Mouse (Mus musculus) left cerebral cortex, adult 8-10 months (tissue): ENCODE measurements around the gene Ezr. TPM values are rescaled to one million over a fixed set of nuclear protein-coding genes. Genes with fewer than 3 reads are reported as not detected.

Experiments used
- DNase-seq, 2 experiments: peaks; one replicate each; pipeline ENCODE4 v3.0.0; 2022; ENCODE audit warnings: low spot score in 2 of 2
- total RNA-seq, 4 experiments: library from RNA; stranded (reverse); gene quantifications; 2 replicates each; pipeline ENCODE4 v1.2.4; 2022

Ezr gene
- total RNA-seq, 4 experiments from 2014 or later = 37.9 to 48.8 (median 40.2) TPM

- no peak for DNase-seq
Measured at GRCm38 (mm10) chr17:6789581-6790118, 7.1 kb upstream of the Ezr start.

GRCm38 (mm10) chr17:6789103-6789502 lies 6.5 kb upstream of the Ezr start:
- DNase-seq = peak in 1 of 2 experiments; percentile 38

- no peak for DNase-seq
Measured at GRCm38 (mm10) chr17:6787241-6787640, 4.7 kb upstream of the Ezr start.

- DNase-seq = no peak
Measured at GRCm38 (mm10) chr17:6783756-6784357, 1.3 kb upstream of the Ezr start.

DNA sequence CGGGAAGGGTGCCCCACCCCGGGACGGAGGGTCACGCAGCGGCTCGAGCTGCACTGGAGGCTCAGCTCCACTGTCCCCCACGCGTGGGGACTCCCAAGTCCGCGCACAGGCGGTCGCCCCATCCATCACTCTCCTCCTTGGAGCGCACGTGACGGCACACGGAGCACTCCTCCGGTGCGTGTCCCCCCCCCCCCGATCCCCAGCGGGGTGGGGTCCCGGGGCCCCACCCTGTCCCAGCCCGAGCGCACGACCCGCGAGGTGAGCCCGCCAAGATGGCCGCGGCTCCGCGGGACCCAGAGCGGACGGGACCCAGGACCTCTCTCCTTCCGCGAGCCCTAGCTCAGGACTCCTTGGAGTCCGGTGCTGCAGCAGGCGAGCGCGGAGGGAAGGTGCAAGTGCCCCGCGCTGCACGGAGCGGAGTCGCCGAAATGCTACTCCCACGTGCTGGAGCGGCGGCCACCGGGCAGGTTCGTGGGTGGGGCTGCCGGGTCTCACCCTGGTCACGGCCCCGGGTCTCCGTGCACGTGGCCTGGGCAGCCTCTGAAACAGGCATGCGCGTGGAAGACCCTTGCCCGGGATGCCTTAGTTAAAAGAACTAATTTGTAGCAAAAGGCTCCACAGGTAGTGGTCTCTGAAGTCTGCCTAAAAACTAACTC lies 550 bp upstream of the Ezr start:
- DNase-seq = no peak

- DNase-seq = no peak
Measured at GRCm38 (mm10) chr17:6782033-6782526, 504 bp downstream of the Ezr start.

DNA sequence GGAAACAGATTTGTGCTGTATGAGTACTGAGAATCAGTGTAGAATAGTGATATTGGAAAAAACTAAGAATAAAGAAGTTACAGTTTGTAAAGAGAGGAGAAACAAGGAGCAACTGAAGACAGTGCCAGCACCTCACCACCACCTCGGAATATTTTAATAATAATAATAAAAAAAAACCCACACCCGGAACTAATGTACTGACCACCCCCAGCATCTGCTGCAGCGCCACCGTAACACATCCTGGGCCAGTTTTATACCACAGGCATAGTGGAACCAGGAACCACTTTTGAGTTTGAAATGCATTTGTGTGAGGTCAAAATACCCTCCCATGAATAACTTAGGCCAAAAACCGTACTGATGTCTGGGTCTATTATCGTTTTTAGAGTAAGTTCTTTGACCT lies 1.3 kb downstream of the Ezr start:
- DNase-seq = no peak

- no peak for DNase-seq
Measured at GRCm38 (mm10) chr17:6780521-6781115, 2.0 kb downstream of the Ezr start.

DNA sequence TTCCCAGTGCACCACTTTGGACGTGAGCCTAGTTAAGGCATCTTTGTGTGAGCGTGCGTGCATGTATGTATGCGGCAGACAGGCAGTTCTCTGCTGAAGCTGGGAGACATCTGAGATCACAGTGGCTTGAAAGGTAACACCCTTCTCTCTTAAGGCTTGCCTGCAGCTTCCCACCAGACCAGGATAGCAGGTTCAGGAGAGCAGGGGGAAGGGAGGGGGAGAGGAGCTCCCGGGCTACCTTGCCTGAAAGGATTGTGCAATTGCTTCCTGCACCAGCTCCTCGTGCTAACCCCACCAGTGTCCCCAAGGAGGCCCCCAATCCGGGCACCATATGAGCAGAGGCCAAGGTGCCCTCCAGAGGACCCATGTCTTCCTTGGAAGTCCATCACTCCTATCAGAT lies 3.0 kb downstream of the Ezr start:
- DNase-seq = no peak

DNA sequence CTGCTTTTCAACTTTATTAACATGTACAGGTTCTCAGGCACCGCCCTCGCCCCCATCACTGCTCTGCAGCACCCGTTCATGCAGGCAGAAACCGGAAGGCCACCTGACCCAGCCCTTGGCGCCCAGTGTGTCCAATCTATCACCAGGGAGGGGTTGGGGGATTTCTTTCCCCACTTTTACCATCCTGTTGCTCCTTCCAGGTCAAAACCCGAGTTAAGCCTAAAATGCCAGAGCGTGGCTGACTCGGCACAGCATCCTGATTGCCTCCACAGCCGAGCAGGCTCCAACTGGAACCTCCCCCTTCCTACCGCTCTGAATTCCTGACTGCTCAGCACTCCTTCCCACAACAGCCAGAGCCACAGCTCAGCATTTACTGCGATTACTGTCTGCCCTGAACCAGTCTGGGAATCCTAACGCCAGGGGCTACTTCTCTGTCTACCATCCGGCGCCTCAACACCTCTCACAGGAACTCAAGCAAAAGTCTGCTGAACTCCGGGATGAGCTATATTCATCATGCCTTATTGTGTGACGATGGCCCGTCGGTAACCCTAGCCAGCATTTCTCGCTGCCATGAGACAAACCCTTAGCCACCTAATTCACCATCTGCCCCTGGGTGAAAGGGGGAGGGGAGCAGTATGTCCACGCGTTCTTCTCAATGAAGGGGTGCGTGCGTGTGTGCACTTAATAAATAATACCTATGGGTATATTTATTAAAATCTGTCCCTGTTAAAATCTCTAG lies 3.6 kb downstream of the Ezr start:
- no peak for DNase-seq

DNA sequence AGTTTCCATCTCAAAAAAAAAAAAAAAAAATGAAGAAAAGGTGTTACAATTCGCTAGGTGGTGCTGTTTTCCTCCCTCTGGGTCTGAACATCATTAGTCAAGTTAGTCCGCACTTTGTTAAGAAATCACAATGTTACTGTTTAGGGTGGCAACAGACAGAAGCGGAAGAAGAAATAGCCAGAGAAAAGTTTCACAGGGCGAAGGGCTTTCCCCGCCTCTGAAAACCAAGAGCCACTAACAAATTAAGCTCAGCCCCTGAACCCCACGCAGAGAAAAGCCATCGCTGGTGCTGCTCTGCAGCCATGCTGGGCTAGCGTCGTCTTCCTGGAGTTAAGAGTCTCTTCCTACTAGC lies 4.3 kb downstream of the Ezr start:
- no peak for DNase-seq

DNA sequence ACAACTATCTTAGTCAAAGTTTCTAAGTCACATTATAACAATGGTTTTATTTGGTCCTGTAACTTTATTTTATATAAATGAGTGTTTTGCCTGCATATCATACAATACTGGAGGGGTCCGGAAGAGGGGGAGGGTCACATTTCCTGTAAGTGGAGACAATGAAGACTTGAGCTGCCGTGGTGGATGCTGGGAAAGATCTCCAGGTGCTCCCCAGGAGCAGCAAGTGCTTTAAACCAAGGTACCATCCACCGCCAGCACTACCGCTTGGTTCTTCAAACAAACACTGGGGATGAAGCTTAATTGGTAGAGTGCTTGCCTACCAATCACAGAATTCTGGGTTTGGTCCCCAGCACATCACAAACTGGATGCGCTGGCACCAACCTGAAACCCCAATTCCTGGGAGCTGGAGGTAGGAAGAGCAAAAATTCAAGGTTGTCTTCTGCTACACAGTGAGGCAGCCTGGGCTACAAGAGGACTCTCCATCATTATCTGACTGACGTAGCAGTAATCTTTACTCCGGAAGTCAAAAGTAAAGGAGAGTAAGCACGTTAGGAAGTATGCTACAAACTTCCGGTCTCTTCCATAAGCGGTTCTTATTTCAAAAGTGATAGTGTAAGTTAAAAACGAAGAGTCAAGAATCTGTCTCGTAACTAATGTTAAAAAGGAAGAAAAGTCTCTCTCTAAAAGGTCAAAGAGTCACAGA lies 4.8 kb downstream of the Ezr start:
- DNase-seq = no peak

DNA sequence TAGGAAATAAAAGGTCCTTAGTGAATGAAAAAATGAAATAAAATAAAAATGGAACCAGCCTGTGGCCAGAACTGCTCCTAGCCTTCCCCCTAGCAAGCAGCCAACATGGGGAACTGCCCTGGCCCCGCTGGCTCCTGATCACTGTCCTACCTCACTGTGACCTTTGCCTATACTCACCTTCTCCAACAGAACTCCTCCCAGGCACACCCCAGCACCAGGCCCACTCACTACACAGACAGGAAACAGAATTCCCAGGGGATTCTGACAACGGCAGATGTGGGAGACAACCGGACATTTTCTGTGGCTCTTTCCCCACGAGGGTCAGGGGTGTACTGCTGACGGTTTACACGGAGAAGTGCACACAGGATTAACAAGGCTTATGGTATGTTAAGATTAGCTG lies 5.5 kb downstream of the Ezr start:
- no peak for DNase-seq

- DNase-seq = no peak
Measured at GRCm38 (mm10) chr17:6776576-6776975, 6.0 kb downstream of the Ezr start.

DNA sequence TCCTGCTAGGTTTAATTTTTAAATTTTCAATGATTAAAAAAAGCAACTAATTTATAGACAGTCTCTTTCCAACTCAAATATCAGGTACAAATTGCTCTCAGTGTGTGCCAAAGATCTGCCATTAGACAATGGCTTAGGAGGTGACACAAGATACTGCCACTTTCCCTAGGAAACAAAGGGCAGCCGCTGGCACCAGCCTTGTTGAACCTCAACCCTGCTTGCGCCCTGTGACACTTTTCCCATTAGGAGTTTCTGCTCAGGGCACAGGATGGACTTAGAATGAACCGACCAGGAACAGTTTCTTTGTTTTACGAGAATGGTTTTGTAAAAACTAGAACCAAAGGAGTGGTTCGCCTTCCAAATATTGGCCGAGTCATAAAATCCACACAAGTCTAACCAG lies 6.5 kb downstream of the Ezr start:
- no peak for DNase-seq

- no peak for DNase-seq
Measured at GRCm38 (mm10) chr17:6775671-6776070, 6.9 kb downstream of the Ezr start.

GRCm38 (mm10) chr17:6775221-6775620 lies 7.4 kb downstream of the Ezr start:
- DNase-seq = no peak

GRCm38 (mm10) chr17:6773249-6773966 lies 9.2 kb downstream of the Ezr start:
- no peak for DNase-seq

- no peak for DNase-seq
Measured at GRCm38 (mm10) chr17:6772490-6772773, 10.2 kb downstream of the Ezr start.

GRCm38 (mm10) chr17:6771661-6772489 lies 10.7 kb downstream of the Ezr start:
- no peak for DNase-seq
